Mouse (Mus musculus): ENCODE results near the gene Coro2a. TPM values are rescaled to one million over a fixed set of nuclear protein-coding genes. Genes with fewer than 3 reads are reported as not detected.
"Not testable (repeated sequence)": the region's sequence is repeated elsewhere in the genome, so short reads cannot be mapped to it uniquely, and the experiment has no call there.

The Coro2a gene
- total and polyA plus RNA-seq, 3 experiments: 0.35 to 6.8 TPM; not detected in 1

GRCm38 (mm10) chr4:46599609-46600008 lies 2.4 kb downstream of the Coro2a start:
- H3K79me2 ChIP-seq (ENCODE audit: control insufficient read depth, insufficient read depth, low read length, poor library complexity); H3K9ac ChIP-seq (ENCODE audit: control insufficient read depth, low read depth, low read length, poor library complexity, severe bottlenecking); DNase-seq (ENCODE audit: low read depth, low spot score): not testable (repeated sequence)

GRCm38 (mm10) chr4:46598981-46599380 lies 3.0 kb downstream of the Coro2a start:
- no peak for DNase-seq (ENCODE audit: low read depth, low spot score)
- Histone ChIP-seq H3K4me1 (ENCODE audit: control insufficient read depth in 1 of 2, insufficient read depth in 2 of 2, low read length in 2 of 2) (peaks cover 2 to 5% of the 10 kb centered on the region in 2 experiments), H3K9ac (ENCODE audit: control insufficient read depth, low read depth, low read length, poor library complexity, severe bottlenecking) (no peak overlapping the region), H3K4me3 (ENCODE audit: control insufficient read depth in 1 of 2, insufficient read depth in 1 of 2, low read depth in 2 of 2, low read length in 2 of 2) (no peak overlapping the region), H3K36me3 (ENCODE audit: control insufficient read depth in 1 of 2, insufficient read depth in 2 of 2, low read length in 2 of 2) (peaks cover 0 to 7% of the 10 kb centered on the region in 2 experiments; a peak in 2 of 4 replicates), H3K27me3 (ENCODE audit: control insufficient read depth in 1 of 2, insufficient read depth in 2 of 2, low read length in 2 of 2) (peaks cover 7 to 8% of the 10 kb centered on the region in 2 experiments; a peak in 3 of 4 replicates), H3K27ac (ENCODE audit: control insufficient read depth, low read depth, low read length) (no peak overlapping the region), H3K79me2 (ENCODE audit: control insufficient read depth, insufficient read depth, low read length, poor library complexity) (no peaks in the 10 kb centered on the region; the same call in 1 of the 2 replicates), H3K9me3 (replicated peaks; ENCODE audit: insufficient read depth, low read length) (no peaks in the 10 kb centered on the region)
- TF ChIP-seq RCOR1 (IDR thresholded peaks at IDR 0.05; ENCODE audit: low read depth, low read length) (no peak), POLR2A (IDR thresholded peaks at IDR 0.05; ENCODE audit: control insufficient read depth in 1 of 2, insufficient read depth in 1 of 2, low read depth in 1 of 2, low read length in 2 of 2, poor library complexity in 1 of 2) (no peak), UBTF (IDR thresholded peaks at IDR 0.05; ENCODE audit: borderline replicate concordance, insufficient read depth, low read depth, low read length) (no peak), SMC3 (IDR thresholded peaks at IDR 0.05; ENCODE audit: low read depth, low read length) (no peak), POLR2AphosphoS5 (IDR thresholded peaks at IDR 0.05; ENCODE audit: borderline replicate concordance, low read depth, low read length) (no peak), MEF2A (IDR thresholded peaks at IDR 0.05; ENCODE audit: extremely low read depth, insufficient replicate concordance, low read depth, low read length, poor library complexity, severe bottlenecking) (no peak), MXI1 (IDR thresholded peaks at IDR 0.05; ENCODE audit: low read depth, low read length) (no peak), ELF1 (IDR thresholded peaks at IDR 0.05; ENCODE audit: low read depth, low read length) (no peak), E2F4 (IDR thresholded peaks at IDR 0.05; ENCODE audit: borderline replicate concordance, low read depth, low read length) (no peak), USF1 (IDR thresholded peaks at IDR 0.05; ENCODE audit: low read depth, low read length) (no peak), CHD1 (IDR thresholded peaks at IDR 0.05; ENCODE audit: low read depth, low read length) (no peak), POLR2AphosphoS2 (IDR thresholded peaks at IDR 0.05; ENCODE audit: low read length) (no peak), NELFE (IDR thresholded peaks at IDR 0.05; ENCODE audit: low read depth, low read length) (no peak), GATA1 (IDR thresholded peaks at IDR 0.05; ENCODE audit: low read depth, low read length) (no peak), TAL1 (IDR thresholded peaks at IDR 0.05; ENCODE audit: low read length) (no peak)

More at GRCm38 (mm10) chr4:46599609-46600008, 2.4 kb downstream of the Coro2a start:
- H3K27ac ChIP-seq (ENCODE audit: control insufficient read depth, low read depth, low read length); H3K27me3 ChIP-seq (ENCODE audit: control insufficient read depth in 1 of 2, insufficient read depth in 2 of 2, low read length in 2 of 2); H3K4me1 ChIP-seq (ENCODE audit: control insufficient read depth in 1 of 2, insufficient read depth in 2 of 2, low read length in 2 of 2); H3K36me3 ChIP-seq (ENCODE audit: control insufficient read depth in 1 of 2, insufficient read depth in 2 of 2, low read length in 2 of 2); H3K4me3 ChIP-seq (ENCODE audit: control insufficient read depth in 1 of 2, insufficient read depth in 1 of 2, low read depth in 2 of 2, low read length in 2 of 2); H3K9me3 ChIP-seq (replicated peaks; ENCODE audit: insufficient read depth, low read length): not testable (repeated sequence)
- peak; percentile 7; the same call in 1 of the 2 replicates for TF ChIP-seq ZNF384 (IDR thresholded peaks at IDR 0.05; ENCODE audit: low read depth, low read length)
